Mouse (Mus musculus): Measurements from ENCODE around the gene Fbxo36.

DNA sequence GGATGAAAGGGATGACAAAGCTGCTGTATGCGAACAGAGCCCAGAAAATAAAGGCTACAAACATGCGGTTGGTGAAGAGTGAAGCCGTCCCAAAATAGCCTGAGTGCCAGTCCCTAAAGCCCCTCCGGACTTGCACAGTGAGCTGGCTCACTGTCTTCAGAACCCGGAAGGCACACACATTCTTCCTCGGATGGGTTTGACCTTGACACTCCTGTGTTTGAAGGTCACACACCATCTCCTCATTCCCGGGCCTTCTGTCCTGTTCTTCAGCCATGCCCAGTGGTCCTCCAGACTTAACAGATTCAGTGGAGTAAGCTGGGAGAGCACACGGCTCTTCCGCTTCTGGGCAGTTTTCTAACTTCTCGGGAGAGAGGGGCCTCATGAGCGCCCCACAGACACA lies 72.9 kb downstream of the Fbxo36 start:
- TF ChIP-seq GATA1 (IDR thresholded peaks at IDR 0.05; ENCODE audit: low read length): no peak
- TF ChIP-seq TAL1 (IDR thresholded peaks at IDR 0.05; ENCODE audit: low read length): no peak

All from erythroblast, embryonic 14.5 days (primary cell).